Mouse (Mus musculus) lung, postnatal 0 days (tissue): ENCODE measurements at regions not wholly inside any gene's neighbourhood (a gene's known extent, or its start where the extent isn't known, plus 50 kb on each side); places are given as distances from the start of the nearest gene placed in this dataset.

Source experiments
- ATAC-seq: fragments of 200-750 bp; cut with Nextera tagmentation; 2 replicates; pipeline ENCODE4 v1.8.0; 2017; ENCODE audit warnings: moderate library complexity
- DNase-seq: peaks from one replicate; pipeline ENCODE4 v3.0.0-alpha.2; 2016; ENCODE audit warnings: low spot score
- H3K27ac ChIP-seq: fragments of 300-500 bp; sonication (generic); 2 replicates; pipeline ENCODE4 v1.5.1; 2014; ENCODE audit warnings: antibody characterized with exemption, mild to moderate bottlenecking, low read length, mixed read lengths
- H3K27me3 ChIP-seq: fragments of 300-500 bp; sonication (generic); replicated peaks from 2 replicates; pipeline ENCODE4 v1.6.1; 2014; ENCODE audit warnings: low read length, mixed read lengths; ENCODE audit not compliant: insufficient read depth
- H3K36me3 ChIP-seq: fragments of 300-500 bp; sonication (generic); 2 replicates; pipeline ENCODE4 v1.6.1; 2014; ENCODE audit warnings: low read length, mixed read lengths; ENCODE audit not compliant: insufficient read depth
- H3K4me1 ChIP-seq: fragments of 300-500 bp; sonication (generic); 2 replicates; pipeline ENCODE4 v1.6.1; 2014; ENCODE audit warnings: antibody characterized with exemption, low read depth, low read length, mixed read lengths; ENCODE audit not compliant: insufficient read depth
- H3K4me2 ChIP-seq: fragments of 300-500 bp; sonication (generic); replicated peaks from 2 replicates; pipeline ENCODE4 v1.6.1; 2014; ENCODE audit warnings: low read depth, mild to moderate bottlenecking, low read length, moderate library complexity, mixed read lengths
- H3K4me3 ChIP-seq: fragments of 300-500 bp; sonication (generic); 2 replicates; pipeline ENCODE4 v1.5.1; 2014; ENCODE audit warnings: low read depth, low read length
- H3K9ac ChIP-seq: fragments of 300-500 bp; sonication (generic); replicated peaks from 2 replicates; pipeline ENCODE4 v1.6.1; 2014; ENCODE audit warnings: low read depth, mild to moderate bottlenecking
- H3K9me3 ChIP-seq: fragments of 300-500 bp; sonication (generic); 2 replicates; pipeline ENCODE4 v1.6.1; 2016; ENCODE audit warnings: low read length, mixed read lengths
- CTCF ChIP-seq: IDR thresholded peaks from 2 replicates; pipeline ENCODE4 v1.5.1; 2016; ENCODE audit warnings: antibody characterized with exemption, mild to moderate bottlenecking
- EP300 ChIP-seq: IDR thresholded peaks from 2 replicates; pipeline ENCODE4 v1.6.1; 2016; ENCODE audit warnings: antibody characterized with exemption, mild to moderate bottlenecking, control low read depth
- WGBS: fragments of 180-500 bp; shearing (Covaris S2); extraction: QIAGEN DNeasy Blood & Tissue Kit; methylation state at CpG from one replicate; pipeline ENCODE4 v1.1.7; 2014; 5-methylcytosine and 5-hydroxymethylcytosine counted together

DNA sequence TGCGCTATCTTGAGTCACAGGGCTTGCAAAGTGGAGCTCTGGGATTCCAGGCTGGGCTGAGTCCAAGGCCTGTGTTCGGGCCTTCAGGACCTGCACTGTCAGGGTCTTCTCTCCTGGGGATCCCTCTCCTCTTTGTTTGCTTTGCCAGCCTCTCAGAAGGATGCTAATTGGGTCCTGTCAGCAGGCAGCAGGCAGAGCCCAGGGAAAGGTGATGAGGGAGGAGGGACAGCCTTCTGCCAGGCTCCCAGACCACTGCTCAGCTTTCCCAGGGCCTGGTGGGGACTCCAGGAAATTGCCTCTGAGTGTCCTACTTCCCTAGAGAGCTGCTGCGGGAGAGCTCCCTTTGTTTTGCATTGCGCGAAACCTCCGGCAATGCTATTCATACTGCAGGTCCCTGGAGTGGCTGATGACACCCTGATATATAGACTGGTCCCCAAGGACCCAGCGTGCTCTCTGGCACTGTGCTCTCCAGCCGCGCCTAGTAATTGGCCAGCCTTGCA, 93.1 kb upstream of the Tle3 start:
- H3K9me3 ChIP-seq = no peaks in the 10 kb centered on the region
- no peak for ATAC-seq

DNA sequence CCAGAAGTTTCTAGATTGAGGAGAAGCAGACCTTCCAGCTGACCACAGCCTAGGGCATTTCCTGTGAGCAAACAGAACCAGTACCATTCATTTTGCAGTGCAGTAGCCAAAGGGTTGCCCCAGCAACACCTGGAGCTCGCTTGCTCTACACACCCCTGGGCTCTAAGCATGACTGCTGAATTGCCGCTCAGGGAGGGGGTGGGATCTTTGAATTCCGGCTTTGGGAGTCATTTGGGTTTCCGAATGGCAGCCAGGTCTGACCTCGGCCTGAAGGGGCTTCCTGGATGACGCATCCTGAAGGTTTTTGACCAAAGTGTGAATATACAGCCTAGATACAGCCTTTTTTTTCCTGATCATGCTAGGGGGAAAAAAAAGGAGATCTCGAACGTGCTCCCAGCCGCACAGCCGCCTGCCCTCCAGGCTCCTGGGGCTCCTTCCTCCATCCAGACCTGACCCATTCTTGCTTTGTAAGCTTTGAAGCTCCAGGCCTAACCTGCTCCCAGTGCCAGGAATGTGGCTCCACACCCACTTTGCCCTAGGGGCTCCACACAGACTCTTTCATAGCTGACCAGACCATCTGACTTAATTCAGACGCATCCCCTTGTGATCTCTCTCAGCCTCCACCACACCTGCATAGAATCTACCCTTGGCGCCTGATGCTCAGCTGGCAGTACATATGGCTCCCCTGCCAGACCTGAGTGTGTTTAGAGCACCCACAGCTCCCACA, 91.1 kb upstream of the Tle3 start:
- Histone ChIP-seq H3K4me1 (peaks cover 3% of the 10 kb centered on the region; the same call in 1 of the 2 replicates), H3K4me3 (no peak overlapping the region), H3K4me2 (no peak overlapping the region), H3K27ac (no peak overlapping the region), H3K27me3 (peaks cover 35% of the 10 kb centered on the region), H3K9ac (no peak overlapping the region), H3K9me3 (no peaks in the 10 kb centered on the region), H3K36me3 (no peaks in the 10 kb centered on the region)
- ATAC-seq (no peak), DNase-seq (no peak)
- no peak for TF ChIP-seq EP300
- no peak for TF ChIP-seq CTCF
- 79% methylated on average over 12 of the region's 12 CpGs for WGBS

More for the DNA sequence above, 93.1 kb upstream of the Tle3 start:
- no peak overlapping the region for H3K4me3 ChIP-seq
- 39% methylated on average over 9 of the region's 9 CpGs for WGBS
- H3K27me3 ChIP-seq = peaks cover 28% of the 10 kb centered on the region
- TF ChIP-seq CTCF (peak; percentile 3; the same call in 1 of the 2 replicates), EP300 (no peak)
- no peak overlapping the region for H3K27ac ChIP-seq
- DNase-seq = peak; percentile 21
- no peak overlapping the region for H3K9ac ChIP-seq
- H3K4me2 ChIP-seq = no peak overlapping the region
- no peaks in the 10 kb centered on the region for H3K36me3 ChIP-seq
- H3K4me1 ChIP-seq = peaks cover 3% of the 10 kb centered on the region; the same call in 1 of the 2 replicates

DNA sequence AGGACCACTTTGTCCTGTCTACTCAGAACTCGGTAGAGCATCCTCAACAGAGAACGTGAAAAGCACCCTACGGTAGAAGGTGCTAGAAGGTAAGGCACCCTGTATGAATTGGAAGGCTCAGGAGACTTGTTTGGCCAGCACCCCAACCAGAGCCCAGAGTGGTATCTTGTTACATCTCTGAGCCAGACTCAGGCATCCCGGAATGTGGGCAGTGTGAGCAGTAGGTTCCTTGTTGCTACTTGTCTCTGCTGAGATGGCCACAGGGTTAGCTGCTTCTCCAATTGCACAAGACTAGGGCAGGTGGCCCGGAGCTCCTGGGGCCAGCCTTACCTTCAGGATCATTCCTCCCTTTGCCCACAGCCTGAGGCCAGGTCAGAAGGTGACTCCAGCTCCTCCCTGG, 88.9 kb upstream of the Tle3 start:
- Histone ChIP-seq H3K9me3 (0 out of 2 replicates have a peak, but pooled peaks cover 4% of the 10 kb centered on the region), H3K9ac (no peak overlapping the region), H3K4me3 (no peak overlapping the region), H3K36me3 (no peaks in the 10 kb centered on the region), H3K4me1 (no peaks in the 10 kb centered on the region), H3K4me2 (no peak overlapping the region), H3K27me3 (peaks cover 35% of the 10 kb centered on the region), H3K27ac (no peak overlapping the region)
- TF ChIP-seq EP300 (no peak), CTCF (no peak)
- 74% methylated on average over 5 of the region's 5 CpGs for WGBS
- DNase-seq (no peak), ATAC-seq (no peak)

- ATAC-seq (no peak), DNase-seq (no peak)
- WGBS = 64% methylated on average over 8 of the region's 8 CpGs
- Histone ChIP-seq H3K9me3 (0 out of 2 replicates have a peak, but pooled peaks cover 4% of the 10 kb centered on the region), H3K4me3 (no peak overlapping the region), H3K9ac (no peak overlapping the region), H3K36me3 (no peaks in the 10 kb centered on the region), H3K27ac (no peak overlapping the region), H3K4me2 (no peak overlapping the region), H3K4me1 (no peaks in the 10 kb centered on the region), H3K27me3 (peaks cover 35% of the 10 kb centered on the region)
- TF ChIP-seq EP300 = no peak
- no peak for TF ChIP-seq CTCF
Observed at GRCm38 (mm10) chr9:61284201-61285021, 87.8 kb upstream of the Tle3 start.

- H3K27ac ChIP-seq = no peak overlapping the region
- 0 out of 2 replicates have a peak, but pooled peaks cover 4% of the 10 kb centered on the region for H3K9me3 ChIP-seq
- no peak overlapping the region for H3K4me3 ChIP-seq
- peaks cover 22% of the 10 kb centered on the region for H3K27me3 ChIP-seq
- no peak overlapping the region for H3K4me2 ChIP-seq
- TF ChIP-seq CTCF (no peak), EP300 (no peak)
- 77% methylated on average over 4 of the region's 4 CpGs for WGBS
- no peak overlapping the region for H3K9ac ChIP-seq
- H3K36me3 ChIP-seq = no peaks in the 10 kb centered on the region
- ATAC-seq (no peak), DNase-seq (no peak)
- no peaks in the 10 kb centered on the region; the same call in 1 of the 2 replicates for H3K4me1 ChIP-seq
Observed at GRCm38 (mm10) chr9:61286561-61286960, 85.6 kb upstream of the Tle3 start.

DNA sequence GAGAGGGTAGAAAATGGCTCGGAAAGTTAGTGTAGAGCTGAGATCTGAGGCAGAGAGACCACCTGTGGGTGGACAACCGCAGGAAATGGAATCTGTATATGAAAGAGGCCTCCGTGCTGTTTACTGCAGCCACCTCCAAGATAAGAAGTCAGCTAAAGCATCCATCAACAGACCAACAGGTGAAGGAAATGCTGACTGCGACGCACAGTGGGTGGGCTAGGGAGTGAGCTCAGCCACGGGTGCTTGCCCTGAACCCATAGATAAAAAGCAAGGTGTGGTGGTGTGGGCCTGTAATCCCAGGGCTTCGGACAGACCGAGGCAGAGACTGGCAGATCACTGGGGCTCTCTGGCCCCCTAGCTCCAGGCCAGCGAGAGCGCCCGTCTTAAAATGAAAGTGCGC, 83.0 kb upstream of the Tle3 start:
- H3K36me3 ChIP-seq = no peaks in the 10 kb centered on the region
- ATAC-seq = no peak
- no peak overlapping the region for H3K27ac ChIP-seq
- no peak overlapping the region for H3K9ac ChIP-seq
- DNase-seq = no peak
- H3K4me2 ChIP-seq = no peak overlapping the region
- H3K4me3 ChIP-seq = no peak overlapping the region
- peaks cover 8% of the 10 kb centered on the region; the same call in 1 of the 2 replicates for H3K27me3 ChIP-seq
- 44% methylated on average over 12 of the region's 12 CpGs for WGBS
- H3K4me1 ChIP-seq = no peaks in the 10 kb centered on the region; the same call in 1 of the 2 replicates
- TF ChIP-seq CTCF (no peak), EP300 (no peak)
- H3K9me3 ChIP-seq = 0 out of 2 replicates have a peak, but pooled peaks cover 4% of the 10 kb centered on the region
